Mouse (Mus musculus) hindbrain, embryonic 16.5 days (tissue): Measurements from ENCODE around the gene Btbd35f11. TPM values are rescaled to one million over a fixed set of nuclear protein-coding genes. Genes with fewer than 3 reads are reported as not detected.
"Not testable (repeated sequence)": the region's sequence is repeated elsewhere in the genome, so short reads cannot be mapped to it uniquely, and the experiment has no call there.

Experiments used
- ATAC-seq: fragments of 200-750 bp; cut with Nextera tagmentation; 2 replicates; pipeline ENCODE4 v1.8.0; 2017; ENCODE audit warnings: moderate TSS enrichment, moderate library complexity
- H3K27ac ChIP-seq: fragments of 300-500 bp; sonication (generic); 2 replicates; pipeline ENCODE4 v1.5.1; 2014; ENCODE audit warnings: low read depth, mild to moderate bottlenecking, control low read depth, low read length, moderate library complexity
- H3K27me3 ChIP-seq: fragments of 300-500 bp; sonication (generic); replicated peaks from 2 replicates; pipeline ENCODE4 v1.6.1; 2014; ENCODE audit warnings: low read length; ENCODE audit not compliant: control insufficient read depth, insufficient read depth
- H3K36me3 ChIP-seq: fragments of 300-500 bp; sonication (generic); 2 replicates; pipeline ENCODE4 v1.6.1; 2014; ENCODE audit warnings: mild to moderate bottlenecking, low read length, moderate library complexity, mixed read lengths; ENCODE audit not compliant: control insufficient read depth, insufficient read depth
- H3K4me1 ChIP-seq: fragments of 300-500 bp; sonication (generic); 2 replicates; pipeline ENCODE4 v1.6.1; 2014; ENCODE audit warnings: low read depth, low read length; ENCODE audit not compliant: control insufficient read depth, insufficient read depth
- H3K4me2 ChIP-seq: fragments of 300-500 bp; sonication (generic); 2 replicates; pipeline ENCODE4 v1.6.1; 2014; ENCODE audit warnings: mild to moderate bottlenecking, low read length, control low read depth, moderate library complexity
- H3K4me3 ChIP-seq: fragments of 300-500 bp; sonication (generic); 2 replicates; pipeline ENCODE4 v1.5.1; 2014; ENCODE audit warnings: mild to moderate bottlenecking, low read length, control low read depth, moderate library complexity
- H3K9ac ChIP-seq: fragments of 300-500 bp; sonication (generic); 2 replicates; pipeline ENCODE4 v1.6.1; 2014; ENCODE audit warnings: low read depth, mild to moderate bottlenecking, control low read depth, low read length, moderate library complexity
- H3K9me3 ChIP-seq: fragments of 300-500 bp; sonication (generic); 2 replicates; pipeline ENCODE4 v1.6.1; 2014; ENCODE audit warnings: mild to moderate bottlenecking, low read length, moderate library complexity; ENCODE audit not compliant: control insufficient read depth
- WGBS: fragments of 180-500 bp; shearing (Covaris S2); extraction: QIAGEN DNeasy Blood & Tissue Kit; methylation state at CpG from one replicate; pipeline ENCODE4 v1.1.7; 2014; 5-methylcytosine and 5-hydroxymethylcytosine counted together
- polyA plus RNA-seq: library from polyadenylated mRNA; unstranded; fragments of >200 nt; fragmentation: Nextera tagmentation; extraction: Ambion mirVana; gene quantifications from 2 replicates; pipeline ENCODE4 v1.2.1, GENCODE M21; 2015

Btbd35f11 gene
- polyA plus RNA-seq: not detected in 2 replicates

- not testable (repeated sequence) for ATAC-seq, H3K27ac ChIP-seq
- WGBS: 67% methylated on average over 1 of the region's 3 CpGs
Measured at GRCm38 (mm10) chrX:3443590-3443989, at the start of gene Btbd35f11. TSS of gene Btbd35f11 (minus strand) at chrX:3443690.

GRCm38 (mm10) chrX:3409946-3410345 lies 33.5 kb downstream of the Btbd35f11 start:
- WGBS: 100% methylated on average over 1 of the region's 2 CpGs
- H3K4me3 ChIP-seq, ATAC-seq, H3K9ac ChIP-seq, H3K4me1 ChIP-seq, H3K27ac ChIP-seq, H3K4me2 ChIP-seq, H3K9me3 ChIP-seq, H3K27me3 ChIP-seq, H3K36me3 ChIP-seq: not testable (repeated sequence)

More at GRCm38 (mm10) chrX:3443590-3443989, at the start of gene Btbd35f11:
- not testable (repeated sequence) for H3K9me3 ChIP-seq, H3K4me2 ChIP-seq, H3K4me1 ChIP-seq, H3K9ac ChIP-seq, H3K27me3 ChIP-seq, H3K36me3 ChIP-seq, H3K4me3 ChIP-seq

Other genes with a start within 250 kb of the Btbd35f11 start
- not detected in 2 replicates for gene Btbd35f24, start 247.9 kb downstream of the Btbd35f11 start, polyA plus RNA-seq